Comparison of ENCODE assay signal across 26 mouse cellular contexts in genomic region chr8:109485530-109485929, GRCm38 (mm10). TPM values are rescaled to one million over a fixed set of nuclear protein-coding genes. Genes with fewer than 3 reads are reported as not detected.
"Had no signal": no experiment of that assay in that cellular context is flagged by ENCODE, and none has a peak within 500 bp of the region (broad histone marks: within the 10 kb centered on the region; RNA-seq: fewer than 3 reads in every experiment).

No protein-coding gene starts in this region.

- H3K4me3 ChIP-seq: liver, embryonic 13.5 days; liver, embryonic 15.5 days; midbrain, embryonic 10.5 days; midbrain, embryonic 12.5 days; myocyte; neural tube, embryonic 12.5 days had no signal

- ATAC-seq: liver, postnatal 0 days; midbrain, embryonic 16.5 days had no signal

- H3K9me3 ChIP-seq: liver, embryonic 13.5 days; liver, embryonic 15.5 days; midbrain, embryonic 10.5 days; midbrain, embryonic 12.5 days; neural tube, embryonic 12.5 days had no signal

- H3K27ac ChIP-seq: liver, embryonic 13.5 days; liver, embryonic 15.5 days; macrophage; midbrain, embryonic 10.5 days; midbrain, embryonic 12.5 days; neural tube, embryonic 12.5 days had no signal

- H3K4me1 ChIP-seq: liver, embryonic 13.5 days; liver, embryonic 15.5 days; midbrain, embryonic 10.5 days; midbrain, embryonic 12.5 days; neural tube, embryonic 12.5 days had no signal

- H3K27me3 ChIP-seq: liver, embryonic 13.5 days; liver, embryonic 15.5 days; midbrain, embryonic 12.5 days; neural tube, embryonic 12.5 days had no signal

- H3K9ac ChIP-seq: liver, embryonic 13.5 days; liver, embryonic 15.5 days; liver, postnatal 0 days; midbrain, embryonic 12.5 days; neural tube, embryonic 12.5 days had no signal

- H3K4me2 ChIP-seq: liver, embryonic 13.5 days; liver, embryonic 15.5 days; midbrain, embryonic 12.5 days; neural tube, embryonic 12.5 days had no signal

- DNase-seq: liver, embryonic 13.5 days; liver, postnatal 0 days; lung, adult 2 months; lung, postnatal 14 days; lung, postnatal 36 days; midbrain, embryonic 14.5 days; retina, postnatal 1 day; right cerebral cortex, adult 18-20 months; right cerebral cortex, postnatal 25 days; right cerebral cortex, postnatal 4 days; spleen, adult 18-20 months; thymus, adult 18-20 months; thymus, postnatal 14 days; thymus, postnatal 36 days had no signal

- H3K36me3 ChIP-seq: liver, embryonic 13.5 days; liver, embryonic 15.5 days; midbrain, embryonic 10.5 days; midbrain, embryonic 12.5 days; neural tube, embryonic 12.5 days had no signal

RNA-seq across cellular contexts. Expression of gene Pmfbp1, which starts 8.3 kb away (rescaled TPM):
- polyA plus RNA-seq: liver, embryonic 13.5 days; liver, embryonic 15.5 days; liver, postnatal 0 days; lung, embryonic 16.5 days; macrophage; myocyte; small intestine, adult 2 months; stomach, embryonic 14.5 days; stomach, embryonic 16.5 days; thymus, postnatal 0 days had no signal
